Comparison of ENCODE assay signal across 9 mouse cellular contexts in genomic region chr10:76664156-76665115, GRCm38 (mm10). TPM values are rescaled to one million over a fixed set of nuclear protein-coding genes. Genes with fewer than 3 reads are reported as not detected.
DNase-seq lines count a peak whose midpoint lies in the region; ATAC-seq and TF ChIP-seq lines count a peak whose summit lies in the region.
"Had no signal": no experiment of that assay in that cellular context is flagged by ENCODE, and none has a peak within 500 bp of the region (broad histone marks: within the 10 kb centered on the region; RNA-seq: fewer than 3 reads in every experiment).

No protein-coding gene starts in this region.

- ATAC-seq in neutrophil, adult 5-6 weeks (ENCODE audit: extremely low read depth, insufficient number of reproducible peaks, low FRiP score, poor library complexity, severe bottlenecking), result 0 out of 2 replicates have a peak, but pooled peaks have one; percentile 6
- no peak for ATAC-seq in neural tube, embryonic 15.5 days (ENCODE audit: low FRiP score)

- H3K27ac ChIP-seq in kidney, adult 2 months (ENCODE audit: insufficient read depth, low read depth, low read length), result no peak overlapping the region
- H3K27ac ChIP-seq in left cerebral cortex, adult 2 months, result no peak overlapping the region
- H3K27ac ChIP-seq in neural tube, embryonic 15.5 days (replicated peaks), result no peak overlapping the region

- peak; percentile 62 for DNase-seq in left cerebral cortex, postnatal 4 days
- no peak for DNase-seq in left cerebral cortex, adult 9 months (ENCODE audit: low spot score in 2 of 2)
- DNase-seq in fibroblast of lung, adult 2 months (ENCODE audit: low read depth), result peak; percentile 95
- peak; percentile 75 for DNase-seq in kidney, adult 2 months
- DNase-seq in left cerebral cortex, adult 2 months (ENCODE audit: extremely low spot score in 1 of 2, low spot score in 2 of 2), result no peak
- DNase-seq in neural tube, embryonic 10.5 days (ENCODE audit: extremely low spot score, low spot score), result no peak

- H3K4me2 ChIP-seq in neural tube, embryonic 15.5 days, result no peak overlapping the region

- H3K4me3 ChIP-seq in kidney, adult 2 months (ENCODE audit: insufficient read depth, low read depth, low read length), result no peak overlapping the region
- H3K4me3 ChIP-seq in left cerebral cortex, adult 2 months, result no peak overlapping the region
- no peak overlapping the region for H3K4me3 ChIP-seq in neural tube, embryonic 15.5 days (replicated peaks)

- H3K9me3 ChIP-seq in neural tube, embryonic 15.5 days (replicated peaks), result 0 out of 2 replicates have a peak, but pooled peaks cover 6% of the 10 kb centered on the region

- no peak for TF ChIP-seq CTCF in kidney, adult 2 months (conservative IDR thresholded peaks at IDR 0.05; ENCODE audit: insufficient read depth, insufficient read length, low read depth, low read length)
- no peak for TF ChIP-seq CTCF in left cerebral cortex, adult 2 months (IDR thresholded peaks at IDR 0.05)

- WGBS in kidney, adult 2 months, result 62% methylated on average over 20 of the region's 20 CpGs
- WGBS in neural tube, embryonic 15.5 days, result 83% methylated on average over 20 of the region's 20 CpGs

- H3K27me3 ChIP-seq in kidney, adult 2 months (replicated peaks; ENCODE audit: control insufficient read depth, insufficient read depth, low read length), result no peaks in the 10 kb centered on the region
- H3K27me3 ChIP-seq in neural tube, embryonic 15.5 days (replicated peaks), result no peaks in the 10 kb centered on the region

- no peak overlapping the region for H3K9ac ChIP-seq in neural tube, embryonic 15.5 days (replicated peaks)

- intact Hi-C loops in left cerebral cortex, postnatal 4 days (cut with DNase I), result no loop called here
- intact Hi-C loops in left cerebral cortex, adult 2 months (cut with DNase I), result loop anchor here (5.0 kb wide), 1 partner anchor 68 kb away; no protein-coding TSS in a partner anchor

- H3K4me1 ChIP-seq in kidney, adult 2 months (ENCODE audit: control insufficient read depth, insufficient read depth, low read length), result no peaks in the 10 kb centered on the region
- no peaks in the 10 kb centered on the region for H3K4me1 ChIP-seq in neural tube, embryonic 15.5 days

- no peak for TF ChIP-seq POLR2A in kidney, adult 2 months (IDR thresholded peaks at IDR 0.05; ENCODE audit: low read depth, low read length)

- no peaks in the 10 kb centered on the region for H3K36me3 ChIP-seq in kidney, adult 2 months (ENCODE audit: control insufficient read depth, insufficient read depth, low read length)
- H3K36me3 ChIP-seq in neural tube, embryonic 15.5 days, result no peaks in the 10 kb centered on the region

RNA-seq across cellular contexts. Expression of gene Col6a2, which starts 41.0 kb away (rescaled TPM):
- 10 to 100 TPM; 16.7 to 17.4 TPM for total RNA-seq in left cerebral cortex, postnatal 4 days (2021)
- 23.4 and 28.7 TPM in 2 replicates for polyA plus RNA-seq in kidney, adult 2 months (2012; rRNA removed)
- not detected in 2 replicates for total RNA-seq in neutrophil, adult 5-6 weeks (2017)
- total RNA-seq in left cerebral cortex, adult 2 months (2021), result 1 to 10 TPM; 9.1 to 9.5 TPM
- polyA plus RNA-seq in neural tube, embryonic 15.5 days (2015; fragmentation: Nextera tagmentation; extraction: Ambion mirVana), result 28.5 and 54.7 TPM in 2 replicates
- total RNA-seq: CH12.LX had no signal

Comparison
In these comparisons a context has a peak if more than half of its experiments do, and no peak if none do; other contexts are left out.
1. DNase-seq: peak in left cerebral cortex, postnatal 4 days (single experiment), fibroblast of lung, adult 2 months (single experiment) and kidney, adult 2 months (single experiment); none in left cerebral cortex, adult 9 months (0 of 2), left cerebral cortex, adult 2 months (0 of 2) and neural tube, embryonic 10.5 days (single experiment).
2. RNA of gene Col6a2, which starts 41.0 kb away (total RNA-seq): 16.7 to 17.4 TPM in left cerebral cortex, postnatal 4 days and 9.1 to 9.5 TPM in left cerebral cortex, adult 2 months; not detected in neutrophil, adult 5-6 weeks; every median in the first group is over 10 times any median in the second.